Mouse (Mus musculus): ENCODE results near the gene Zic2. TPM values are rescaled to one million over a fixed set of nuclear protein-coding genes. Genes with fewer than 3 reads are reported as not detected.

Zic2 gene
- polyA plus RNA-seq, 1 experiment: 0.05 TPM

DNA sequence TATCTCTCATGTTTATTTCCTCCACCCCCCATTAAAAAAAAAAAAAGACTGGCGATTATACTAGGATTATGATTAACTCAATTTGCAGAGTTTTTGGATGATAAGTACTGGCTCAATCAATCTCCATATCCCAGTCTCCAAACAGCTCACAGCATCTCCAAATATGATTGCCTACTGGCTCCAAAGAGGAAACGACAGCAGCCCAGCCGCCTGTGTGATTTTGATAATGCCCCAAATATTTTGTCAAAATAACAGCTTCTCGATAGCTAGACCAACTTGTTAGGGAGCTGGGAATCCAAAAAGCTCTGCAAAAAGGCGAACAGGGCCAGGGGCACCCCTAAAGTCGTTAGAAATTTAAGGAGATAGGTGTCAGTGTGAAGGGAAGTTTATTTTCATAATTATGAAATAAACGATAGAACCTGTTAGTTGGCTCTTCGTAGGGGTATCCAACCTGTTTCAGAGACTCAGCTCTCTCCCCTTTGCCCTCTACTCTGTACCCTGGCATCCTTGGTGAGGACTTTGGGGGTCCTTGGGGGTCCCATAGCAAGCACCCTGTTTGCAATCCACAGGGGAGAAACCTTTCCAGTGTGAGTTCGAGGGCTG, 2.8 kb downstream of the Zic2 start:
- Histone ChIP-seq H3K4me3 (ENCODE audit: control insufficient read depth, low read depth, low read length) (no peak overlapping the region), H3K36me3 (ENCODE audit: control insufficient read depth, insufficient read depth, low read length) (no peaks in the 10 kb centered on the region), H3K4me1 (ENCODE audit: control insufficient read depth, insufficient read depth, low read length) (peaks cover 12% of the 10 kb centered on the region), H3K27me3 (ENCODE audit: control insufficient read depth, insufficient read depth, low read length) (peaks cover 6% of the 10 kb centered on the region; the same call in 1 of the 2 replicates), H3K27ac (ENCODE audit: control insufficient read depth, insufficient read depth, low read depth, low read length) (no peak overlapping the region)
- TF ChIP-seq POLR2A (IDR thresholded peaks at IDR 0.05; ENCODE audit: control insufficient read depth, low read depth, low read length): no peak
- no peak for TF ChIP-seq CTCF (IDR thresholded peaks at IDR 0.05; ENCODE audit: control insufficient read depth, insufficient read depth, insufficient replicate concordance, low read depth, low read length)

DNA sequence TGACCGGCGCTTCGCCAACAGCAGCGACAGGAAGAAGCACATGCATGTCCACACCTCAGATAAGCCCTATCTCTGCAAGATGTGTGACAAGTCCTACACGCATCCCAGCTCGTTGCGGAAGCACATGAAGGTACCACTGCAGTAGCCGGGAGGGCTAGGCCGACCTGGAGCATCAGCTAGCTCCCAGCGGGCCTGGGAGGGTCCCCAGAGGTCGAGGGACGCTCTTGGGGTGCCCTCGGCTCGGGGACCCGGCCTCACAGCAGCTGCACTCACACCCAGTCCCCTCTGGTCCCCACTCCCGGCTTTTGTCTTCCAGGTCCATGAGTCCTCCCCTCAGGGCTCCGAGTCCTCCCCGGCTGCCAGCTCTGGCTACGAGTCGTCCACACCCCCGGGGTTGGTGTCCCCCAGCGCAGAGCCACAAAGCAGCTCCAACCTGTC, 3.4 kb downstream of the Zic2 start:
- H3K4me1 ChIP-seq (ENCODE audit: control insufficient read depth, insufficient read depth, low read length): peaks cover 12% of the 10 kb centered on the region
- H3K27me3 ChIP-seq (ENCODE audit: control insufficient read depth, insufficient read depth, low read length): peaks cover 6% of the 10 kb centered on the region
- TF ChIP-seq POLR2A (IDR thresholded peaks at IDR 0.05; ENCODE audit: control insufficient read depth, low read depth, low read length): no peak
- TF ChIP-seq CTCF (IDR thresholded peaks at IDR 0.05; ENCODE audit: control insufficient read depth, insufficient read depth, insufficient replicate concordance, low read depth, low read length): no peak
- no peak overlapping the region for H3K4me3 ChIP-seq (ENCODE audit: control insufficient read depth, low read depth, low read length)
- no peaks in the 10 kb centered on the region for H3K36me3 ChIP-seq (ENCODE audit: control insufficient read depth, insufficient read depth, low read length)
- H3K27ac ChIP-seq (ENCODE audit: control insufficient read depth, insufficient read depth, low read depth, low read length): no peak overlapping the region

DNA sequence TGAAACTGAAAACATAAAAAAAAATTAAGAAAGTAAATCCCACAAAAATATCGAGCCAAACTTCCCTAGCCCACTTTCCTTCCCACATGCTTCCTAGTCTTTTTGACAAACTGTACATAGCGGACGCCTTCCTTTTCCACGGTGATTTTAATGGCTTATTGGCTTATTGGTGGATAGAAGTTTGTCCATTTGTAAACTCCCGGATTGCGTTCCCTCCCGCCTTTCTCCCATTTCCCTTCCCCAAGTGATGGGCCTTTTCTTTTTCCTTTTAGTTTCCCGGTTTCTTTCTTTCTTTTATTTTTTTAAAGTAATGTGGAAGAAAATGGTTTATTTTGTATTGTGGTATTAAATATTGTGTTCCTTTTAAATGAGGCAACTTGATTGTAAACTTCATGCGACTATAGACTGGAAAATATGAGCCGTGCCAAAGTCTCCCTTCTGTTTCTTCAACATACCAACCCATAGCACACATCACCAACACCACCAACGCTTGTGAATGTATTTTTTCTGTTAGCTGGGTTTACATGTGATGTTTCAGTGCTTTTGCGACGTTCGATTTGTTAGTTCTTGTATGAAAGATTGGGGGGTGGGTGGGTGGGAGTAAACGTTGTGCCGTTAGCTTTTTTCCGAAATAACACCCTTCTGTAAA, 4.3 kb downstream of the Zic2 start:
- H3K27ac ChIP-seq (ENCODE audit: control insufficient read depth, insufficient read depth, low read depth, low read length): no peak overlapping the region
- TF ChIP-seq POLR2A (IDR thresholded peaks at IDR 0.05; ENCODE audit: control insufficient read depth, low read depth, low read length) (no peak), CTCF (IDR thresholded peaks at IDR 0.05; ENCODE audit: control insufficient read depth, insufficient read depth, insufficient replicate concordance, low read depth, low read length) (no peak)
- H3K4me3 ChIP-seq (ENCODE audit: control insufficient read depth, low read depth, low read length): no peak overlapping the region
- H3K4me1 ChIP-seq (ENCODE audit: control insufficient read depth, insufficient read depth, low read length): peaks cover 12% of the 10 kb centered on the region
- H3K36me3 ChIP-seq (ENCODE audit: control insufficient read depth, insufficient read depth, low read length): no peaks in the 10 kb centered on the region
- peaks cover 6% of the 10 kb centered on the region for H3K27me3 ChIP-seq (ENCODE audit: control insufficient read depth, insufficient read depth, low read length)

DNA sequence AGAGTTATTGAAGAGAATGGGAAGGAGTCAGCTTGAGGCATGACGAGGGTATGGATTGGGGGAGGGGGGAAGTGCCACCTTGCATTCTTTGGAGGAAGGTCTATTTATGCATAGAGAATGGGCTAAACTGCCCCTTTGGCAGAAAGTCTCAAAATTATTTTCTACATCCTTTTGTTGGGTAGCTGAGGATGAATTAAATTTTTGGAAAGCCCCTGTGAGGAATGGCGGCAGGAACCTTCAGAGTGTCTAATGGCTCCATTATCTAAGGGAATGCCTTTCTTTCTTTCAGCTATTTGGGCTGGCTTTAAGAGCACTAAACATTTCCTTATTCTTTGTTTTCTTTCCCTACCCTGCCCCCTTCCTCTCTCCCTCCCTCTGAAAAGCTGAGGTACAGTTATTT, 5.1 kb downstream of the Zic2 start:
- no peak overlapping the region for H3K4me3 ChIP-seq (ENCODE audit: control insufficient read depth, low read depth, low read length)
- H3K4me1 ChIP-seq (ENCODE audit: control insufficient read depth, insufficient read depth, low read length): peaks cover 11% of the 10 kb centered on the region
- H3K27me3 ChIP-seq (ENCODE audit: control insufficient read depth, insufficient read depth, low read length): peaks cover 6% of the 10 kb centered on the region
- H3K27ac ChIP-seq (ENCODE audit: control insufficient read depth, insufficient read depth, low read depth, low read length): no peak overlapping the region
- TF ChIP-seq CTCF (IDR thresholded peaks at IDR 0.05; ENCODE audit: control insufficient read depth, insufficient read depth, insufficient replicate concordance, low read depth, low read length): no peak
- TF ChIP-seq POLR2A (IDR thresholded peaks at IDR 0.05; ENCODE audit: control insufficient read depth, low read depth, low read length): no peak
- no peaks in the 10 kb centered on the region for H3K36me3 ChIP-seq (ENCODE audit: control insufficient read depth, insufficient read depth, low read length)

DNA sequence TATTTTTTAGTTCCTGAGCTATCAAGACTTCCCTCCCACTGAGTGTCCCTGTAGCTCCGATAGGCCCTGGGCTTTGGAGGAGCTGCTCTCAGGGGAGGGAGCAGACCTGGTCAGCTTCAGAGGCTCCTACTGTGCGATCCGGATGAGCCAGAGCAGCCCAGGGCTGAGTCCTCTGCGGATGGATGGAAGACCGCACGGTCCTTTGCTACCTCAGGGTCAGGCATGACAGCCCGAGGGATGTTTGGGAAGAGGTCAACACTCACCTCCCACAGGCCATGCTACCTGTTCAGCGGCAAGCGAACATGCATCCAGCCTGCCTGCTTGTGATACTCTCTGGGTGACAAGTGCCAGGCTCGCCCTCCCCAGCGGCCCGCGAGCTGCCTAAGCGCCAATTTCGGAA, 5.9 kb downstream of the Zic2 start:
- Histone ChIP-seq H3K27ac (ENCODE audit: control insufficient read depth, insufficient read depth, low read depth, low read length) (no peak overlapping the region), H3K4me1 (ENCODE audit: control insufficient read depth, insufficient read depth, low read length) (peaks cover 5% of the 10 kb centered on the region; the same call in 1 of the 2 replicates), H3K4me3 (ENCODE audit: control insufficient read depth, low read depth, low read length) (no peak overlapping the region), H3K36me3 (ENCODE audit: control insufficient read depth, insufficient read depth, low read length) (no peaks in the 10 kb centered on the region), H3K27me3 (ENCODE audit: control insufficient read depth, insufficient read depth, low read length) (peaks cover 9% of the 10 kb centered on the region)
- TF ChIP-seq POLR2A (IDR thresholded peaks at IDR 0.05; ENCODE audit: control insufficient read depth, low read depth, low read length) (no peak), CTCF (IDR thresholded peaks at IDR 0.05; ENCODE audit: control insufficient read depth, insufficient read depth, insufficient replicate concordance, low read depth, low read length) (no peak)

DNA sequence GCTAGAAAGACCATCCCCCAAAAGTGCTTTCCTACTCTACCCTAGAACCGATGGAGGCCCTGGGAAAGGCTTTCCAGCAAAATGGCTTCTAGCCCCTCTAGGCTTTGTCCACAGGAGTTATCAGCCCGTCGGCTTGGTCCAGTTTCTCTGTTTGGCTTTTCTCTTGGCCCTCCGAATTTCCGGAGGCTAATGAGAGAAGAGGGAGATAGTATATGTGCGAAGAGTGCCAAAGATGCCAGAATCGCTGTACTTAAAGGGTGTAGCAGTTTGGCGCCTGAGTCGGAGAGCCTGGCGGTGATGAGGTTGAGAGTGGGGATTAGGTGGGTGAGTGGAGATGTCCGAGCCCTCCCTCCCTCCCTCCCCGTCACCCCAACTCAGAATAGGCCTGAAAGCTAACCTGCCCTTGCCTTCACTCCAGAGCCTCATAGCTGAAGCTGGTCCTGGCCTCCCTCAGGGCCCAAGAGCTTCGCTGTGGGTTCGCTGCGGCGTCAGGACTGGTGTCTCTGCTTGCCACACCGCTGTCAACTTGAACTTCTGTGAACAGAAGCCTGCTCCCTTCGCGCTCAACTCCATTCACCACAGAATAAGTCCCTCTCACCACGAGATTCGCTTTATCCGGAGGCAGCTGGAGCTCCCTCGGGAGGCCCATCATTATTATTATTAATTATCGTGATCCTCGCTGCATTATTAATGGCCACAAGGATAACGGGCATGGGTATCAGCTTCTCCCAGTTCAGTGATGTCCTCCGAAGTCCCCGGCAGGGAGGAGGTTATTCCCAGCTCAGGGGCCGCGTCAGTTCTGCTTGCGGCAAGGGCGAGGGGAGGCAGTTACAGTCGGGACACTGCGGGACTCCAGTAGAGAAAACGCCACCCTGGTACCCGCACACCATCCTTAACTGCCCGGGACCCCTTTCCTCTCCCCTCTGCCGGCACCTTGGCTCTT, 7.1 kb downstream of the Zic2 start:
- no peak overlapping the region for H3K27ac ChIP-seq (ENCODE audit: control insufficient read depth, insufficient read depth, low read depth, low read length)
- TF ChIP-seq CTCF (IDR thresholded peaks at IDR 0.05; ENCODE audit: control insufficient read depth, insufficient read depth, insufficient replicate concordance, low read depth, low read length) (no peak), POLR2A (IDR thresholded peaks at IDR 0.05; ENCODE audit: control insufficient read depth, low read depth, low read length) (no peak)
- H3K4me3 ChIP-seq (ENCODE audit: control insufficient read depth, low read depth, low read length): no peak overlapping the region
- H3K27me3 ChIP-seq (ENCODE audit: control insufficient read depth, insufficient read depth, low read length): peaks cover 9% of the 10 kb centered on the region
- peaks cover 3% of the 10 kb centered on the region; the same call in 1 of the 2 replicates for H3K4me1 ChIP-seq (ENCODE audit: control insufficient read depth, insufficient read depth, low read length)
- no peaks in the 10 kb centered on the region for H3K36me3 ChIP-seq (ENCODE audit: control insufficient read depth, insufficient read depth, low read length)

DNA sequence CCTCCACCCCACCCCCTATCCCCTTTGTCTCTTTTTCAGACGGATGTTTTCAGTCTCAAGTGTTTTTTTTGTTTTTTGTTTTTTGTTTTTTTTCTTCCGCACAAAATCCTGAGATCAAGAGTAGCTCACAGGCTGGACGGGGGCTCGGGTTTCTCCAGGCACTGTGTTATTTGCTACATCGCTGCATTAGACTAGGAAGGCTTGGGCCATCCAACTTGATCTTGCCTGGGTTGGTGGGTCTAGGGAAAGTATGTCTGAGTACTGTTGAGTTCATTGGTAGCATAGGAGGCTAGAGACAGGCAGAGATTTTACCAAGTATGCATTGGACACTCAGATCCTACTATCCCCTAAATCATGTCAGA, 7.8 kb downstream of the Zic2 start:
- Histone ChIP-seq H3K4me3 (ENCODE audit: control insufficient read depth, low read depth, low read length) (no peak overlapping the region), H3K36me3 (ENCODE audit: control insufficient read depth, insufficient read depth, low read length) (no peaks in the 10 kb centered on the region), H3K27ac (ENCODE audit: control insufficient read depth, insufficient read depth, low read depth, low read length) (no peak overlapping the region), H3K27me3 (ENCODE audit: control insufficient read depth, insufficient read depth, low read length) (peaks cover 9% of the 10 kb centered on the region), H3K4me1 (ENCODE audit: control insufficient read depth, insufficient read depth, low read length) (peaks cover 3% of the 10 kb centered on the region; the same call in 1 of the 2 replicates)
- TF ChIP-seq CTCF (IDR thresholded peaks at IDR 0.05; ENCODE audit: control insufficient read depth, insufficient read depth, insufficient replicate concordance, low read depth, low read length) (no peak), POLR2A (IDR thresholded peaks at IDR 0.05; ENCODE audit: control insufficient read depth, low read depth, low read length) (no peak)
